Mouse (Mus musculus) embryonic facial prominence, embryonic 14.5 days (tissue): Measurements from ENCODE around the gene Pik3r5. TPM values are rescaled to one million over a fixed set of nuclear protein-coding genes. Genes with fewer than 3 reads are reported as not detected.

Experiments
- ATAC-seq: fragments of 200-750 bp; cut with Nextera tagmentation; 2 replicates; pipeline ENCODE4 v1.8.0; 2017; ENCODE audit warnings: low read depth, moderate number of reproducible peaks, moderate TSS enrichment
- DNase-seq: peaks from one replicate; pipeline ENCODE4 v3.0.0-alpha.2; 2015; ENCODE audit warnings: low spot score
- H3K27ac ChIP-seq: fragments of 300-500 bp; sonication (generic); replicated peaks from 2 replicates; pipeline ENCODE4 v1.5.1; 2014; ENCODE audit warnings: low read depth, mild to moderate bottlenecking, low read length, moderate library complexity
- H3K27me3 ChIP-seq: fragments of 300-500 bp; sonication (generic); replicated peaks from 2 replicates; pipeline ENCODE4 v1.6.1; 2014; ENCODE audit warnings: low read length; ENCODE audit not compliant: control insufficient read depth, insufficient read depth
- H3K36me3 ChIP-seq: fragments of 300-500 bp; sonication (generic); 2 replicates; pipeline ENCODE4 v1.6.1; 2014; ENCODE audit warnings: low read length, mixed read lengths; ENCODE audit not compliant: control insufficient read depth, insufficient read depth
- H3K4me1 ChIP-seq: fragments of 300-500 bp; sonication (generic); 2 replicates; pipeline ENCODE4 v1.6.1; 2014; ENCODE audit warnings: antibody characterized with exemption, low read length; ENCODE audit not compliant: control insufficient read depth, insufficient read depth
- H3K4me2 ChIP-seq: fragments of 300-500 bp; sonication (generic); 2 replicates; pipeline ENCODE4 v1.6.1; 2014; ENCODE audit warnings: low read depth, mild to moderate bottlenecking, low read length, moderate library complexity, mixed read lengths
- H3K4me3 ChIP-seq: fragments of 300-500 bp; sonication (generic); 2 replicates; pipeline ENCODE4 v1.5.1; 2014; ENCODE audit warnings: low read depth, mild to moderate bottlenecking, low read length
- H3K9ac ChIP-seq: fragments of 300-500 bp; sonication (generic); 2 replicates; pipeline ENCODE4 v1.6.1; 2014; ENCODE audit warnings: low read depth, mild to moderate bottlenecking, low read length, moderate library complexity, mixed read lengths
- H3K9me3 ChIP-seq: fragments of 300-500 bp; sonication (generic); 2 replicates; pipeline ENCODE4 v1.6.1; 2016; ENCODE audit warnings: low read length; ENCODE audit not compliant: control insufficient read depth
- WGBS: fragments of 180-500 bp; shearing (Covaris S2); extraction: QIAGEN DNeasy Blood & Tissue Kit; methylation state at CpG from one replicate; pipeline ENCODE4 v1.1.7; 2014; 5-methylcytosine and 5-hydroxymethylcytosine counted together
- polyA plus RNA-seq: library from polyadenylated mRNA; unstranded; fragments of >200 nt; fragmentation: Nextera tagmentation; extraction: Ambion mirVana; gene quantifications from 2 replicates; pipeline ENCODE4 v1.2.1, GENCODE M21; 2014

The Pik3r5 gene
- polyA plus RNA-seq, 1 experiment from 2014 or later = 1.1 TPM

- no peak for ATAC-seq
- Histone ChIP-seq H3K27me3 (peaks cover 14% of the 10 kb centered on the region; the same call in 1 of the 2 replicates), H3K9me3 (no peaks in the 10 kb centered on the region), H3K9ac (no peak overlapping the region), H3K4me1 (peaks cover 9% of the 10 kb centered on the region; the same call in 1 of the 2 replicates), H3K4me2 (no peak overlapping the region), H3K36me3 (no peaks in the 10 kb centered on the region), H3K4me3 (no peak overlapping the region), H3K27ac (no peak overlapping the region)
- DNase-seq = no peak
- WGBS = 88% methylated on average over 4 of the region's 4 CpGs
These were observed 3.7 kb downstream of the Pik3r5 start for GRCm38 (mm10) chr11:68435601-68436000.

- Histone ChIP-seq H3K36me3 (no peaks in the 10 kb centered on the region), H3K27me3 (peaks cover 9% of the 10 kb centered on the region; the same call in 1 of the 2 replicates)
- ATAC-seq = no peak
These were observed 4.5 kb downstream of the Pik3r5 start for GRCm38 (mm10) chr11:68436376-68436775.

GRCm38 (mm10) chr11:68440100-68440499 is 8.2 kb downstream of the Pik3r5 start:
- no peaks in the 10 kb centered on the region for H3K9me3 ChIP-seq
- H3K4me2 ChIP-seq = no peak overlapping the region
- no peaks in the 10 kb centered on the region for H3K4me1 ChIP-seq
- ATAC-seq (no peak), DNase-seq (no peak)
- 81% methylated on average over 9 of the region's 9 CpGs for WGBS
- no peaks in the 10 kb centered on the region for H3K36me3 ChIP-seq
- no peaks in the 10 kb centered on the region for H3K27me3 ChIP-seq
- no peak overlapping the region for H3K9ac ChIP-seq
- H3K4me3 ChIP-seq = no peak overlapping the region
- no peak overlapping the region for H3K27ac ChIP-seq

More at GRCm38 (mm10) chr11:68436376-68436775, 4.5 kb downstream of the Pik3r5 start:
- 81% methylated on average over 5 of the region's 5 CpGs for WGBS
- Histone ChIP-seq H3K4me1 (peaks cover 7% of the 10 kb centered on the region; the same call in 1 of the 2 replicates), H3K27ac (no peak overlapping the region), H3K4me2 (no peak overlapping the region), H3K4me3 (no peak overlapping the region), H3K9me3 (no peaks in the 10 kb centered on the region), H3K9ac (no peak overlapping the region)
- no peak for DNase-seq

- Histone ChIP-seq H3K9me3 (no peaks in the 10 kb centered on the region), H3K9ac (no peak overlapping the region), H3K27me3 (no peaks in the 10 kb centered on the region), H3K4me2 (no peak overlapping the region), H3K27ac (no peak overlapping the region), H3K4me1 (no peaks in the 10 kb centered on the region), H3K4me3 (no peak overlapping the region), H3K36me3 (no peaks in the 10 kb centered on the region)
- 39% methylated on average over 2 of the region's 5 CpGs for WGBS
- ATAC-seq (no peak), DNase-seq (no peak)
These were observed 9.0 kb downstream of the Pik3r5 start for GRCm38 (mm10) chr11:68440965-68441364.

- H3K4me3 ChIP-seq = no peak overlapping the region
- H3K4me1 ChIP-seq = no peaks in the 10 kb centered on the region
- H3K36me3 ChIP-seq = no peaks in the 10 kb centered on the region
- H3K4me2 ChIP-seq = no peak overlapping the region
- no peaks in the 10 kb centered on the region for H3K27me3 ChIP-seq
- H3K27ac ChIP-seq = no peak overlapping the region
- no peak for ATAC-seq
- 81% methylated on average over 8 of the region's 8 CpGs for WGBS
- DNase-seq = no peak
- H3K9me3 ChIP-seq = no peaks in the 10 kb centered on the region
- no peak overlapping the region for H3K9ac ChIP-seq
These were observed 10.4 kb downstream of the Pik3r5 start for GRCm38 (mm10) chr11:68442346-68442745.

GRCm38 (mm10) chr11:68442983-68443638 is 11.2 kb downstream of the Pik3r5 start:
- ATAC-seq (no peak), DNase-seq (no peak)
- Histone ChIP-seq H3K36me3 (no peaks in the 10 kb centered on the region), H3K9ac (no peak overlapping the region), H3K27ac (no peak overlapping the region), H3K9me3 (no peaks in the 10 kb centered on the region), H3K4me2 (no peak overlapping the region), H3K27me3 (no peaks in the 10 kb centered on the region), H3K4me3 (no peak overlapping the region), H3K4me1 (no peaks in the 10 kb centered on the region)
- WGBS = 70% methylated on average over 12 of the region's 12 CpGs

GRCm38 (mm10) chr11:68445901-68446300 is 14.0 kb downstream of the Pik3r5 start:
- Histone ChIP-seq H3K9me3 (no peaks in the 10 kb centered on the region), H3K27ac (no peak overlapping the region), H3K4me2 (no peak overlapping the region), H3K4me1 (peaks cover 2% of the 10 kb centered on the region; the same call in 1 of the 2 replicates), H3K27me3 (no peaks in the 10 kb centered on the region), H3K4me3 (no peak overlapping the region), H3K9ac (no peak overlapping the region), H3K36me3 (no peaks in the 10 kb centered on the region)
- 87% methylated on average over 4 of the region's 4 CpGs for WGBS
- DNase-seq = no peak
- ATAC-seq = no peak

GRCm38 (mm10) chr11:68446547-68446946 is 14.6 kb downstream of the Pik3r5 start:
- DNase-seq (no peak), ATAC-seq (no peak)
- Histone ChIP-seq H3K27ac (no peak overlapping the region), H3K9ac (no peak overlapping the region), H3K4me3 (no peak overlapping the region), H3K36me3 (no peaks in the 10 kb centered on the region), H3K4me2 (no peak overlapping the region), H3K9me3 (no peaks in the 10 kb centered on the region), H3K4me1 (peaks cover 9% of the 10 kb centered on the region; the same call in 1 of the 2 replicates), H3K27me3 (no peaks in the 10 kb centered on the region)
- 90% methylated on average over 4 of the region's 4 CpGs for WGBS

- Histone ChIP-seq H3K4me3 (no peak overlapping the region), H3K9me3 (no peaks in the 10 kb centered on the region), H3K4me1 (peaks cover 9% of the 10 kb centered on the region; the same call in 1 of the 2 replicates), H3K4me2 (no peak overlapping the region), H3K27me3 (no peaks in the 10 kb centered on the region), H3K36me3 (no peaks in the 10 kb centered on the region), H3K27ac (no peak overlapping the region), H3K9ac (no peak overlapping the region)
- 81% methylated on average over 2 of the region's 2 CpGs for WGBS
- ATAC-seq (no peak), DNase-seq (no peak)
These were observed 15.3 kb downstream of the Pik3r5 start for GRCm38 (mm10) chr11:68447242-68447641.
